Mouse (Mus musculus) E14TG2a.4 (cell line): ENCODE data around the gene Inpp5f.

Experiments
- H3K27me3 ChIP-seq: 2 replicates; pipeline ENCODE4 v1.6.1; 2014; ENCODE audit warnings: low read length, control low read depth; ENCODE audit not compliant: insufficient read depth
- H3K36me3 ChIP-seq: 2 replicates; pipeline ENCODE4 v1.6.1; 2014; ENCODE audit warnings: low read length, control low read depth; ENCODE audit not compliant: insufficient read depth
- H3K4me1 ChIP-seq: replicated peaks from 2 replicates; pipeline ENCODE4 v1.6.1; 2014; ENCODE audit warnings: low read depth, low read length, control low read depth
- H3K4me3 ChIP-seq: replicated peaks from 2 replicates; pipeline ENCODE4 v1.5.1; 2014; ENCODE audit warnings: mild to moderate bottlenecking, low read length
- H3K9me3 ChIP-seq: 2 replicates; pipeline ENCODE4 v1.6.1; 2014; ENCODE audit warnings: low read length, control low read depth
- CTCF ChIP-seq: conservative IDR thresholded peaks from 2 replicates; pipeline ENCODE4 v1.5.1; 2014; ENCODE audit warnings: low read length
- NANOG ChIP-seq: IDR thresholded peaks from 2 replicates; pipeline ENCODE4 v1.6.1; 2014; ENCODE audit warnings: borderline replicate concordance, low read length, mixed read lengths
- POU5F1 ChIP-seq: IDR thresholded peaks from 2 replicates; pipeline ENCODE4 v1.6.1; 2014; ENCODE audit warnings: low read length, borderline replicate concordance

Gene Inpp5f

DNA sequence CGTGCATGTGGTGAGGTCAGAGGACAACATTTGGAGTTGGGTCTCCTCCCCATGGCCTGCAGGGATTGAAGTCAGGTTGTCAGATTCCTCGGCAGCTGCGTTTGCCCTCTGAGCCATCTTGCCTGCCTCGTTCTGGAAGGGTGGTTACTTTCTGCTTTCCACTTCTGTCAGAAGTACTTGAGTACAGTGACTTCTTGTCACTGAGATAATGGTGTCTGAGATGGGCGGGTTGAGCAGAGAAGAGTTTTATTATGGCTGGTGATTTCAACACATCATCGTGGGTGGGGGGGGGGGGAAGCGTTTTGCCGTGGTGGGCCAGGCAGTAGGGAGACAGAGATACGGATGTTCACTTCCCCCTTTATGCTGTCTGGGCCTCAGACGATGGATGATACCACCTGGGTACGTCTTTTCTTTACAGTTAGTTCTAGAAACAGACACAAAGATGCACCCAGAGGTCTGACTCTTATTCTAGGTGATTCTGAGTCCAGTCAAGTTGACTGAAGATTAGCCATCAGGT is 53.8 kb downstream of the Inpp5f start:
- H3K4me3 ChIP-seq = no peak overlapping the region
- TF ChIP-seq NANOG (no peak), CTCF (no peak), POU5F1 (no peak)
- H3K4me1 ChIP-seq = peaks cover 38% of the 10 kb centered on the region
- H3K9me3 ChIP-seq = no peaks in the 10 kb centered on the region; the same call in 1 of the 2 replicates
- peaks cover 4% of the 10 kb centered on the region; the same call in 1 of the 2 replicates for H3K36me3 ChIP-seq
- H3K27me3 ChIP-seq = no peaks in the 10 kb centered on the region

DNA sequence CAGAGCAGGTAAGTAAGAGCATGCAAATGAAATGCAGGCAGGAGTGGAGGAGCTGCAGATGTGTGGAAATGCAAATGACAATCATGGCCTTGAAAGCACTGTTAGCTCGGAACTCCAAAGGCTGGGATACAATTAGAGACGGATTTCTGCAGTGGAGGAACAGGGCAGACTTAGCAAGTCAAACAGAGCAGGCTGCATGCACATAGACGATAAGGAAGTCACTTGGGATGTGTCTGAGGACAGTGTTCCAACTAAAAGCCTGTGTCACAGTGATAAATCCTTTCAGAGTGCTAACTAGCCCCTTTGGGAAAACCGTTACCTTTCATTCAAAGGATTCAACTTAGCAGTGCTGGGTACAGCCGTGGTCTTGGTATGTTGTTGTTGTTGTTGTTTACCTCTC is 56.7 kb downstream of the Inpp5f start:
- Histone ChIP-seq H3K9me3 (no peaks in the 10 kb centered on the region; the same call in 1 of the 2 replicates), H3K36me3 (peaks cover 7% of the 10 kb centered on the region; the same call in 1 of the 2 replicates), H3K4me3 (no peak overlapping the region), H3K4me1 (peaks cover 56% of the 10 kb centered on the region), H3K27me3 (no peaks in the 10 kb centered on the region)
- TF ChIP-seq POU5F1 (no peak), NANOG (no peak), CTCF (no peak)

DNA sequence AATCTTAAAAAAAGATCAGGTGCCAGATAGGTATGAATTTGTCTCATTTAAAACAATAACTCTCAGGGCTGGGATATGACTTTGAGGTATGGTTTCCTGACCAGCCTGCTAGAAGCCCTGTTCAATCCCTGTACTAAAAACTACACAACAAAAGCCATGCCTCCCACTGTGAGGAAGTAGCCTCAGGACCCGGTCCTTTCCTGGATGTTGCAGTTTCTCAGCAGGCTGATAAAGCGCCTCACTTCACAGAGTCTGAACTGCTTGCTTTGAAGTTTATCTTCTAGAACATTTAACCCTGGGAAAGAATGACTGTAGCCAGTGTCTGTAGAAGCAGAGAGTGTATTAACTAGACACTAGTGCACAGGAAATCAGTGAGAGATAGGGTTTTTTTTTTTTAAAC is 57.7 kb downstream of the Inpp5f start:
- Histone ChIP-seq H3K36me3 (peaks cover 7% of the 10 kb centered on the region; the same call in 1 of the 2 replicates), H3K9me3 (no peaks in the 10 kb centered on the region; the same call in 1 of the 2 replicates), H3K4me3 (no peak overlapping the region), H3K27me3 (no peaks in the 10 kb centered on the region), H3K4me1 (peaks cover 66% of the 10 kb centered on the region)
- no peak; the same call in 1 of the 2 replicates for TF ChIP-seq NANOG
- no peak for TF ChIP-seq POU5F1
- TF ChIP-seq CTCF = no peak

DNA sequence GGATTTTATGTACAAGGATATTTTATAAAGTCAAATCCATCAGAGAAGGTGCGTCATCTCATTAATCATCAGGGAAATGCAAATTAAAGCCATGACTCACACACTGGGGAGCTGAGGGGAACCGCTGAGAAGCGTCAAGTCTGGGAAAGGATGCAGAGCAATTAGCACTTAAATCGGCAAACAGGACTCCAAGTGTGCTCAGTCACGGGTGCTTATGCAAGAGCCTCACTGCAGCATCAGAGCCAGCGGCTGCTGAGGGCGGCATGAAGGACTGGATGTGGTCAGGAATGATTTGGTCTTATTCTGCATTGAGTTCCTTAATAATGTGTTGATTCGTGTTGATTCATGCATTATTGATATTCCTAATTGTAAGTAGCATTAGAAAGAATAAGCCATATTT is 60.8 kb downstream of the Inpp5f start:
- Histone ChIP-seq H3K4me1 (peaks cover 55% of the 10 kb centered on the region), H3K9me3 (peaks cover 4% of the 10 kb centered on the region; the same call in 1 of the 2 replicates), H3K27me3 (no peaks in the 10 kb centered on the region), H3K4me3 (peak overlapping the region; percentile 13; the same call in 1 of the 2 replicates), H3K36me3 (peaks cover 10% of the 10 kb centered on the region)
- no peak for TF ChIP-seq CTCF
- peak; percentile 42; the same call in 1 of the 2 replicates for TF ChIP-seq NANOG

DNA sequence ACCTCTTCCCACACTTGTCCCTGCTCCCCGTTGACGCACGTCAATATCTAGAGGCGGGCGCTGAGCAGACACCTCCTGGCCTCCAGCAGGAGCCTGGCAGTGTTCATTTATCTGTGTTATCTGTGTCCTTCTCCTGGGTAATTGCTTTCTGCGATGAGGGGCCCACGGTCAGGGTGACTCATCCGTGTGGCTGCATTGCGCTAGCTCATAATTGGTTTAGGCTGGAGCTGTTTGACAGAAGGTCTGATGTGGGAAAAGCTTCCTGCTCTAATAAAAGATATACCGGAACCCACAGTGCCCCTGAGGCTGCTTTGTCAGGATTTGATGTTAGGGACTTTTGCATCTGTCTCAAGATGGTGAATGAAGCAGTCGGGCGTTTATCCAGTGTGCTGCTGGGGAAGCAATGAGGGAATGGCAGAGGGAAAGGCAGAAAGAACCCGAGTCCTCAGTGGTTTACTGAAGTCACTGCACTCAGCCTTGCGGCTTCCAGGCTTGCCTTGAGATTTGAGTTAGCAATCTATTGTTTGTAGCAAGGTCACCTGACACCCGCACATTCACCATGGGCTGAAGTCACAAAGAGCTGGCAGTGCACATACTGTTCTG is 61.4 kb downstream of the Inpp5f start:
- Histone ChIP-seq H3K4me3 (peak overlapping the region; percentile 13; the same call in 1 of the 2 replicates), H3K9me3 (peaks cover 5% of the 10 kb centered on the region; the same call in 1 of the 2 replicates), H3K36me3 (peaks cover 11% of the 10 kb centered on the region), H3K4me1 (peaks cover 50% of the 10 kb centered on the region), H3K27me3 (no peaks in the 10 kb centered on the region)
- TF ChIP-seq POU5F1 = no peak
- TF ChIP-seq CTCF = no peak
- TF ChIP-seq NANOG = no peak

DNA sequence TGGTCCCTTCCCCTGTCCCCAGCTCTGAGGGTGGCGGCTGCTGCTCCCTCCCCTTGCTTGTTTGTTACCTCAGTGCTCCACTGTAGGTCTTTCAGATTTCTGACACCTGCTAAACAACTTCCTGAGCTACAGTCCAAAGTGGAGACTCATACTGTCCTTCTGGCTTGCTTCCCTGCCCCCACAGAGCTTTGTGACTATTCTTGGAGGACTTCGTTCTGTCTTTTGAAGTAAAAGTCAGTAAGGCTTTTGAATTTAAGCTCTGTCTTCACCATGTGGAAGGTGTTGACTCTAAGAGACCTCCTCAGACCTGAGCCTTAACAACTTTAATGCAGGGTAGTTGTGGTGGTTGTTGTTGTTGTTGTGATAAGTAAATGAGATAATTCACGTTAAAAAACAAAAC is 67.4 kb downstream of the Inpp5f start:
- Histone ChIP-seq H3K4me3 (no peak overlapping the region), H3K27me3 (no peaks in the 10 kb centered on the region), H3K36me3 (peaks cover 13% of the 10 kb centered on the region), H3K9me3 (peaks cover 5% of the 10 kb centered on the region; the same call in 1 of the 2 replicates), H3K4me1 (peaks cover 4% of the 10 kb centered on the region; the same call in 1 of the 2 replicates)
- TF ChIP-seq POU5F1 (no peak), CTCF (no peak), NANOG (no peak)

DNA sequence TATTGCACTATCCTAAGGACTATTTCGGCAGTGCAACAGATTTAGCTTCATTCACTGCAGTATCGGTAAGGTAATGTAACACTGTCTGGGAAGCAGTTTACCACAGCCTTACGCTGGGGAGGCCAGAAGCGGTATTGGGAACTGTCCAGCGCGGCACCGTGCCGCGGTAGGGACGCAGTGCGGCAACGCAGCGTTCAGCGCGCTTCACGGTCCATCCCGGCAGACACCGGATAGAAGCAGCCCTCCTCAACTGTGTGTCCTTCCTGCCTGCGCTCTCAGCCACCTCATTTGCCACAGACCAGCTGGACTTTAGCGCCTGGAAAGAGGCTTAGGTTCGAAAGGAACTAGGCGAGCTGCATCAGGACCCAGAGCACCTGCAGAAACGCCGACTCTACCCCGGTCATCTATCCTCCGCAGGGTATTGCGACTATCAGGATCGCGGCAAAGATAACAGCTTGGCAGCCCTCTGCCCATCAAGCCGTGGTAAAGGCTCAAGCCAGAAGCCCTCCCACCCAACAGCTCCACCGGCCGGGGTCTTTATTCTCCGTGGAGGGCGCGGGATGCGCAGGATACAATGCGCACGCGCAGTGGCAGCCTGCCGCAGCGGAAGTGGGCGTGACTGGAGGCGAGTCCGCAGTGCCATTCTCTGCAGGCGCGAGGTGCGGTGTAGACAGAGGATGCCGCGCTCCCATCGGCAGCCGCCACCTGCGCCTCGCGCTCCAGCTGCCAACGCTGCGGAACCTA is 76.9 kb downstream of the Inpp5f start:
- Histone ChIP-seq H3K36me3 (peaks cover 40% of the 10 kb centered on the region), H3K27me3 (no peaks in the 10 kb centered on the region), H3K4me3 (peak overlapping the region; percentile 87), H3K4me1 (no peaks in the 10 kb centered on the region), H3K9me3 (peaks cover 70% of the 10 kb centered on the region)
- TF ChIP-seq POU5F1 = no peak
- TF ChIP-seq NANOG = no peak
- no peak for TF ChIP-seq CTCF

DNA sequence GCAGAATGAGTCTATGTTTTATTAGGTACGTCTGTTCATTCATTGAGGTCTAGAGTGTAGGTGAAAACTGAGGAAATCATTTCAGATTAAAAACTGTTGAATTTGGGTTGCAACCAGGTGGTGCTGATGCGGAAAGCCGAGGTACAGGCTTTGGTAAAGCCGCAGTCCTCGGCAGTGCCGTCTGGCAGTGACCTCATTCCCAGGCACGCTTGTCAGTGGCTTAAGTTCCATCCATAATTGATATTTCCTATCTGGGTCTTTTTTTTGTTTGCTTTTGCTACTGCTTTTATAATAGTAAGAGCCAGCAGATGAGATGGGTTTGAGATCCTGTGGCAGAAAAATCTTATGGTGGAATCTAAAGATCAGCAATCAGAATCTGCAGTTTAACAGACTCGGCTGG is 78.2 kb downstream of the Inpp5f start:
- TF ChIP-seq POU5F1 = no peak
- no peak for TF ChIP-seq CTCF
- TF ChIP-seq NANOG = no peak
- no peaks in the 10 kb centered on the region for H3K4me1 ChIP-seq
- H3K4me3 ChIP-seq = no peak overlapping the region
- no peaks in the 10 kb centered on the region for H3K27me3 ChIP-seq
- peaks cover 46% of the 10 kb centered on the region for H3K36me3 ChIP-seq
- H3K9me3 ChIP-seq = peaks cover 67% of the 10 kb centered on the region
